Comparison of ENCODE assay signal across 8 mouse cellular contexts in the genomic region with DNA sequence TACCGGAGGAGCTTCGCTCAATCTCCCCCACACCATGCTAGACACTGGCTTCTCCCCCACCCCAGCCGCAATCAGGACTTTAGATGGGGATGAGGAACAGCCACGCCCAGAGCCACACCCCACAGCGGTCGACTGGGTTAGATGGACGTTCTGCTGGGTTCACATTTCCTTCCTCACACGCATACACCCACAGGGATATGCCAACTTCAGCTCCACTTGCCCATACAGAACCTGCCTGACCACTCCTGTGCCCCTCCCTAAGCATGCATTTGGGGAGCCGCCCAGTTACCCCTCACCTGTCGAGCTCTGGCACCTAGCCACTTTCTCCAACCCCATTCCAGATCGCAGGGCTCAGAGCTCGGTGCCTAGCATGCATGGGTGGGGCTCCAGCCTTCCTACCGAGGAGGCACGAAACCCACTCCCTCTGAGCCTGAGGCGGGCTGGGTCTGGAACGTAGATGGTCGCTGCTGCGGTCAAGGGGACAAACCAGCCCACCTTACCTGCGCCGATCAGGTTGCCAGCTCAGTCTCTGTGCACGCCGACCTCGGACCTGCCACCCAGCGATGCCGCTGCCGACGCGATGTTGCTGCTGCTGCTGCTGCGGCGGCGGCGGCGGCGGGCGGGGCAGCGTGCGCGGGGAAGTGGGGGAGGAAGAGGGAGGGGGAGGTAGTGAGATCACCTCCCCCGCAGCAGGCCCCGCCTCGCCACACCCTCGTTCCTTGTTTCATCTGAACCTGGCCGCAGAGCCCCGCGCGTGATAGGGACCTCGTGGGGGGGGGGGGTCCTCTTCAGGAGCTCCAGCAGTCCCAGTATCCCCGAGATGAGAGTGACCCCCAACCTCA. TPM values are rescaled to one million over a fixed set of nuclear protein-coding genes. Genes with fewer than 3 reads are reported as not detected.
DNase-seq lines count a peak whose midpoint lies in the region; ATAC-seq and TF ChIP-seq lines count a peak whose summit lies in the region.

No protein-coding gene starts in this region.

- no peaks in the 10 kb centered on the region for H3K4me1 ChIP-seq in forebrain, postnatal 0 days (ENCODE audit: insufficient read depth)
- H3K4me1 ChIP-seq in kidney, embryonic 14.5 days (ENCODE audit: control insufficient read depth, insufficient read depth, low read length) = no peaks in the 10 kb centered on the region; the same call in 1 of the 2 replicates

- peak overlapping the region; percentile 53 for H3K4me3 ChIP-seq in forebrain, postnatal 0 days (ENCODE audit: low read depth, low read length)
- peak overlapping the region; percentile 35 for H3K4me3 ChIP-seq in kidney, embryonic 14.5 days (ENCODE audit: low read length)

- DNase-seq in right cerebral cortex, postnatal 10 days (ENCODE audit: low spot score in 2 of 2) = peak; percentile 51 to 58
- no peak for DNase-seq in right cerebral cortex, adult 2 months (ENCODE audit: low spot score in 2 of 2)
- DNase-seq in cerebellum, adult 11-12 months = peak; percentile 74
- DNase-seq in forebrain, postnatal 0 days = peak; percentile 73
- DNase-seq in lung, postnatal 25 days (ENCODE audit: low spot score) = peak; percentile 19
- DNase-seq in right cerebral cortex, postnatal 4 days = peak; percentile 63
- DNase-seq in frontal cortex, postnatal 14 days (ENCODE audit: low spot score in 2 of 2) = no peak

- WGBS in forebrain, postnatal 0 days = 32% methylated on average over 42 of the region's 48 CpGs
- 24% methylated on average over 27 of the region's 48 CpGs for WGBS in kidney, embryonic 14.5 days

- peak overlapping the region; percentile 78 for H3K9ac ChIP-seq in forebrain, postnatal 0 days
- H3K9ac ChIP-seq in kidney, embryonic 14.5 days (ENCODE audit: low read depth, low read length) = peak overlapping the region; percentile 34; the same call in 1 of the 2 replicates

- no peak for TF ChIP-seq CTCF in forebrain, postnatal 0 days (IDR thresholded peaks at IDR 0.05; ENCODE audit: low read depth)

- peak overlapping the region; percentile 79 for H3K27ac ChIP-seq in forebrain, postnatal 0 days (ENCODE audit: low read depth, low read length)
- peak overlapping the region; percentile 47; the same call in 1 of the 2 replicates for H3K27ac ChIP-seq in kidney, embryonic 14.5 days (ENCODE audit: low read depth, low read length)

- peak overlapping the region; percentile 61 for H3K4me2 ChIP-seq in forebrain, postnatal 0 days (ENCODE audit: low read depth)
- peak overlapping the region; percentile 76 for H3K4me2 ChIP-seq in kidney, embryonic 14.5 days (replicated peaks; ENCODE audit: low read depth, low read length)

- ATAC-seq in forebrain, postnatal 0 days = peak; percentile 73
- ATAC-seq in kidney, embryonic 14.5 days (ENCODE audit: low FRiP score, low TSS enrichment) = peak; percentile 63

- H3K9me3 ChIP-seq in forebrain, postnatal 0 days (ENCODE audit: low read length) = no peaks in the 10 kb centered on the region
- H3K9me3 ChIP-seq in kidney, embryonic 14.5 days (ENCODE audit: control insufficient read depth, low read length) = no peaks in the 10 kb centered on the region

- H3K36me3 ChIP-seq in forebrain, postnatal 0 days (ENCODE audit: insufficient read depth) = no peaks in the 10 kb centered on the region
- no peaks in the 10 kb centered on the region for H3K36me3 ChIP-seq in kidney, embryonic 14.5 days (ENCODE audit: control insufficient read depth, insufficient read depth, low read length)

- H3K27me3 ChIP-seq in forebrain, postnatal 0 days (ENCODE audit: insufficient read depth, low read length) = no peaks in the 10 kb centered on the region
- peaks cover 5% of the 10 kb centered on the region for H3K27me3 ChIP-seq in kidney, embryonic 14.5 days (ENCODE audit: control insufficient read depth, insufficient read depth, low read length)

RNA-seq across cellular contexts. Expression of a gene that starts 11.5 kb away (rescaled TPM):
- total RNA-seq in forebrain, postnatal 0 days (2014; rRNA removed) = not detected in 2 replicates
- polyA plus RNA-seq in forebrain, postnatal 0 days (2015; fragmentation: Nextera tagmentation; extraction: Ambion mirVana) = not detected in 2 replicates
- 2.3 and 4.4 TPM in 2 replicates for polyA plus RNA-seq in kidney, embryonic 14.5 days (2014; fragmentation: Nextera tagmentation; extraction: Ambion mirVana)

RNA-seq across cellular contexts. Expression of a gene that starts 15.5 kb away (rescaled TPM):
- total RNA-seq in forebrain, postnatal 0 days (2014; rRNA removed) = 225 and 256 TPM in 2 replicates
- polyA plus RNA-seq in forebrain, postnatal 0 days (2015; fragmentation: Nextera tagmentation; extraction: Ambion mirVana) = 75.9 and 100 TPM in 2 replicates
- polyA plus RNA-seq in kidney, embryonic 14.5 days (2014; fragmentation: Nextera tagmentation; extraction: Ambion mirVana) = 4.2 and 6.1 TPM in 2 replicates

RNA-seq across cellular contexts. Expression of a gene that starts 41.3 kb away (rescaled TPM):
- 2.0 and 4.8 TPM in 2 replicates for total RNA-seq in forebrain, postnatal 0 days (2014; rRNA removed)
- 1.1 and 1.6 TPM in 2 replicates for polyA plus RNA-seq in forebrain, postnatal 0 days (2015; fragmentation: Nextera tagmentation; extraction: Ambion mirVana)
- 1.7 and 4.2 TPM in 2 replicates for polyA plus RNA-seq in kidney, embryonic 14.5 days (2014; fragmentation: Nextera tagmentation; extraction: Ambion mirVana)

RNA-seq across cellular contexts. Expression of a gene that starts 41.3 kb away (rescaled TPM):
- 68.9 and 71.2 TPM in 2 replicates for total RNA-seq in forebrain, postnatal 0 days (2014; rRNA removed)
- polyA plus RNA-seq in forebrain, postnatal 0 days (2015; fragmentation: Nextera tagmentation; extraction: Ambion mirVana) = 92.1 and 100 TPM in 2 replicates
- 140 and 168 TPM in 2 replicates for polyA plus RNA-seq in kidney, embryonic 14.5 days (2014; fragmentation: Nextera tagmentation; extraction: Ambion mirVana)

RNA-seq across cellular contexts. Expression of a gene that starts 50.2 kb away (rescaled TPM):
- total RNA-seq in forebrain, postnatal 0 days (2014; rRNA removed) = 4.9 and 13.1 TPM in 2 replicates
- polyA plus RNA-seq in forebrain, postnatal 0 days (2015; fragmentation: Nextera tagmentation; extraction: Ambion mirVana) = 11.7 and 12.4 TPM in 2 replicates
- polyA plus RNA-seq in kidney, embryonic 14.5 days (2014; fragmentation: Nextera tagmentation; extraction: Ambion mirVana) = 36.9 and 38.8 TPM in 2 replicates

Comparison
In these comparisons a context has a peak if more than half of its experiments do, and no peak if none do; other contexts are left out.
1. DNase-seq: peak in right cerebral cortex, postnatal 10 days (2 of 2), cerebellum, adult 11-12 months (single experiment), forebrain, postnatal 0 days (single experiment), lung, postnatal 25 days (single experiment) and right cerebral cortex, postnatal 4 days (single experiment); none in right cerebral cortex, adult 2 months (0 of 2) and frontal cortex, postnatal 14 days (0 of 2).
2. RNA of a gene that starts 15.5 kb away (polyA plus RNA-seq): 75.9 to 100 TPM in forebrain, postnatal 0 days; 4.2 to 6.1 TPM in kidney, embryonic 14.5 days; every median in the first group is over 10 times any median in the second.